Mouse (Mus musculus) erythroblast, embryonic 14.5 days (primary cell): Measurements from ENCODE around the gene Man2a2.

ENCODE experiments used
- GATA1 ChIP-seq: IDR thresholded peaks from 2 replicates; pipeline ENCODE4 v1.6.1; 2012; ENCODE audit warnings: low read length, inconsistent platforms, mixed read lengths
- TAL1 ChIP-seq: IDR thresholded peaks from 3 replicates; pipeline ENCODE4 v1.6.1; 2012; ENCODE audit warnings: low read length, inconsistent platforms, mixed read lengths

- TF ChIP-seq GATA1 (no peak), TAL1 (no peak)
These were observed 45.1 kb downstream of the Man2a2 start for GRCm38 (mm10) chr7:80326076-80326475.
